Mouse (Mus musculus) lung, postnatal 36 days (tissue): ENCODE measurements around the gene Daglb.

Source experiments
- DNase-seq: peaks from one replicate; pipeline ENCODE4 v3.0.0; 2022; ENCODE audit warnings: mixed read lengths

Daglb gene

DNA sequence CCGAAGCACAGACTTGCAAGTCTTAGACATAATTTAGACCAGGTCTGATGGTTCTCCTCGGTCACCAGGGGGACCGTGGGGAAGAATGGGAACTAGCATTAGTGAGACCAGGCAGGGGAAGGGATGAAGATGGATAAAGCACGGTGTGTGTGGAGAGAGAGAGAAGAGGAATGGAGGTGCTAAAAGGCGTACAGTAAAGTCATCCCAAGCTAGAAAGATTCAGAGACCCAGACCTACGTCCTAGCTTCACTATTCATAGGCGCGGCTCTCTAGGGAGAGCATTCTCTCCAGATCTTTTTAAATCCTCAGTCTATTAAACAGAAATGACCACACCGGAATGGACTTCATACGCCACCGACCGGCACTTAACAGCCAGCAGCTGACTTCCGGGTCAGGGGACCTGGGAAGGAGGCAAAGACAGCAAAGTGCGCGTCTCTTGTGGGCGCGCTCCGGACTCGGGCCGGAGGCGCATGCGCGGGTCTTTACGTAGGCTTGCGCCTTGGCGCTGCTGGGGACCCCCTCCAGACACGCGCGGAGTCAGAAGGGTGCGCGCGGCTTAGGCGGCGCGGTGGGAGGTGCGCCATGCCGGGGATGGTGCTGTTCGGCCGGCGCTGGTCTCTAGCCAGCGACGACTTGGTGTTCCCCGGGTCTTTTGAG lies at the start of gene Daglb:
Gene Daglb, plus strand, starts transcription at position 485 of the 657 bp plus-strand sequence.
- DNase-seq = peak; percentile 93

GRCm38 (mm10) chr5:143421484-143421883 lies 42.9 kb upstream of the Daglb start:
- DNase-seq = no peak

- no peak for DNase-seq
Measured at GRCm38 (mm10) chr5:143422990-143423389, 41.4 kb upstream of the Daglb start.

DNA sequence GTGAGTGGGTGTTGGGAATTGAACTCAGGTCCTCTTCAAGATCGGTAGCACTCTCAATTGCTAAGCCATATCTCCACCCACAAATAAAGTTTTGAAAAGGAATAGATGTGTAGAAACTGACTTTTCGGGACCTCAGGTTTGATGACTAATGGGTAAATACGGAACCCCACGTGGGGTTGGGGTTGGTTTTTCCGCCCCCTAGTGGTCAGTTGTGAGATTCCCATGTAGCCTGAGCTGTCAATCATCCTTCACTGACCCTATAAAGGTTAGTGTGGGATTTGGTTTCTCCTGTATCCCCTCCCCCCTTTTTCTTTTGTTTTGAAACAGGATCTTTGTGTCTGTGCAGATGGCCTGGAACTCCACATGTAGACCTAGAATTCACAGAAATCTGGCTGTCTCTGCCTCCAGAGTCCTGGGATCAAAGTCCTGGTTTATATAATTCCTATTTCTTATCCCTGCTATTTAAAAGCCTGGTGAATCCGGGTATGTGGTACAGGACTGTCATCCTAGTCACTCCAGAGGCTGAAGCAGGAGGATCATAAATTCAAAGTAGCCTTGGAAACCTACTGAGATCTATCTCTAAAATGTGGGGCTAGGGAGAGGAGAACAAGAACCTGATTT lies 40.4 kb upstream of the Daglb start:
- DNase-seq = peak; percentile 80

- DNase-seq = peak; percentile 85
Measured at GRCm38 (mm10) chr5:143434421-143434820, 30.0 kb upstream of the Daglb start.

DNA sequence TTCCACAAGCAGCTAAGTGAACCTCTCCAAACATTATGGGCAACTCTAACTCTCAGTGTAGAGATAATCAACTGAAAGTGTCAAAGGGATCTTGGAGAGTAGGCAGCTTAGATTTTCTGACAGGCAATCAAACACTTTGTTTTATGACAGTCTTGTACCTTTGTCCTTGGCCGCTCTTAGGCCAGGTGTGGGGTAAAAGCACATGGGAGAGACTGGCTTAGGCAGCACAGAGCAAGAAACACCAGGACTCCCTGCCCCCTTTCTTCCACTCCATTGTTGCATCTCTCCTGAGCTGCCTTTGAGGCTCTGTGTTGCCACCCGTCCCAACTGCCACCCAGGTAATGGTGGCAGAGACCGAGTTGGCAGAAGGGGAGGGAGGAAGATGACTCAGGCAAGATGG lies 23.1 kb upstream of the Daglb start:
- no peak for DNase-seq

- DNase-seq = no peak
Measured at GRCm38 (mm10) chr5:143441753-143442152, 22.6 kb upstream of the Daglb start.

DNA sequence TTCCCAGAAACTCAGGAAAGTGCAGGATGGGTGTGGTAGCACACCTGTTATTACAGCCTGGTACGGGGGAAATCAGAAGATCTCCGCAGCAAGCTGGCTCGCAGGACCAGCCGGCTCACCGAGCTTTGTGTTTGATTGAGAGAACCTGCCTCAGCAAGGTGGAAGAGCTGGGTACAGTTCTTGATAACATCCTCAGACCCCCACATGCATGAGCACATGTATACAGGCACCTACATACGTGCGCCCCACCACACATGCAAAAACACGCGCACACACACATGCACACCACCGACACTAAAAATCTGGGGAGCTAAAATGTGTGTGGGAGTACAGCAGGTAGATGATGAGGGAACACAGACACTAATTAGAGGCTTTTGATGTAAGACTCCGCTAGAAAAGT lies 713 bp upstream of the Daglb start:
- no peak for DNase-seq

DNA sequence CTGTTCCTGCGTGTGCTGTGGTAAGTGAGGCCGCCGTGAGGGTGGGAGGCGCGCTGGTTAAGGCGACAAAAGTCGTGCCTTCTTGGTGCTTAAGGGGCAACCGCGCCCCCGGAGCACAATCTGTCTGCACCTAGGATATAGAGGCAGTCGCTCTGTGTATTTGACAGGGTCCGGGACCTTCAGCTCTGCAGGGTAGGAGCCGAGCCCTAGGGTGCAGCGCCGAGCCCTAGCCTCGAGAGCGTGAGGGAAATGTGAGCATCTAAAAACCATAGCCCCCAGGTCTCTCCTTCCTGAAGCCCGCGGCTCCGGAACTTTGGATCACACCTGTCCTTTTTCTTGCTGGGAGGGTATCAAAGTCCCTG lies 354 bp downstream of the Daglb start:
- no peak for DNase-seq

- no peak for DNase-seq
Measured at GRCm38 (mm10) chr5:143465156-143466085, 1.0 kb downstream of the Daglb start.

DNA sequence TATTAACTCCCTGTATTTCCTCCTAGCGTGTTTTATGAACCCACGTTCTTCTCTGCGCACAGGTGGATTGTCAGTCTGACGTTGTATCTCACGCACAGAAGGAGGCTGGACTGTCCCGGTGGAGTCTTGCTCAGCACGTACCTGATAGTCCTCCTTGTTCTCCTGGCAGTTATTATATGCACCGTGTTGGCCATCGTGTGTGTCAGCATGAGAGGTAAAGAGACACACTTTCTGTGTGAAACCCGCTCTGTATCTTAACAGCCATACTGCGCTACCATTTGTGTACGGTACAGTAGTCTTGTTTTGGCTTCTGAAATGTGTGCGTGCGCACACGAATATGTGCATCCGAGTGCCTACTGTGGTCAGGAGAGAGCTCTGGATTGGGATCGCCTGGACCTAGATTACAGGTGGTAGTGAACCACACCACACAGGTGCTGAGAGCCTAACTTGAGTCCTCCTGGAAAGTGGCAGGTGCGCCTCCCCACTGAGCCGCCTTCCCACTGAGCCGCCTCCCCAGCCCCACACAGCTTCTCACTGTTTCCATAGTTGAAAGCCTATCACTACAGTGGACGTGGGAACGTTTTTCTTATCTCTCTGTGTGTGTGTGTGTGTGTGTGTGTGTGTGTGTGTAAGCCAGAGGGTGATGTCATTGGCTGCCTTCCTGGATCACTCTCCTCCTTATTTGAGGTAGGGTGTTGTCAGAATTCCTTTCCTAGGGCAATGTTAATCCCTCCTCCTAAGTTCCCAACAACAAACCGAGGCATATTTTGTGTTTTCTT lies 2.7 kb downstream of the Daglb start:
- DNase-seq = no peak

- DNase-seq = no peak
Measured at GRCm38 (mm10) chr5:143467931-143468330, 3.5 kb downstream of the Daglb start.

GRCm38 (mm10) chr5:143469628-143470027 lies 5.2 kb downstream of the Daglb start:
- no peak for DNase-seq

- DNase-seq = peak; percentile 79
Measured at GRCm38 (mm10) chr5:143470421-143471164, 6.2 kb downstream of the Daglb start.

- no peak for DNase-seq
Measured at GRCm38 (mm10) chr5:143471165-143471546, 6.8 kb downstream of the Daglb start.

DNA sequence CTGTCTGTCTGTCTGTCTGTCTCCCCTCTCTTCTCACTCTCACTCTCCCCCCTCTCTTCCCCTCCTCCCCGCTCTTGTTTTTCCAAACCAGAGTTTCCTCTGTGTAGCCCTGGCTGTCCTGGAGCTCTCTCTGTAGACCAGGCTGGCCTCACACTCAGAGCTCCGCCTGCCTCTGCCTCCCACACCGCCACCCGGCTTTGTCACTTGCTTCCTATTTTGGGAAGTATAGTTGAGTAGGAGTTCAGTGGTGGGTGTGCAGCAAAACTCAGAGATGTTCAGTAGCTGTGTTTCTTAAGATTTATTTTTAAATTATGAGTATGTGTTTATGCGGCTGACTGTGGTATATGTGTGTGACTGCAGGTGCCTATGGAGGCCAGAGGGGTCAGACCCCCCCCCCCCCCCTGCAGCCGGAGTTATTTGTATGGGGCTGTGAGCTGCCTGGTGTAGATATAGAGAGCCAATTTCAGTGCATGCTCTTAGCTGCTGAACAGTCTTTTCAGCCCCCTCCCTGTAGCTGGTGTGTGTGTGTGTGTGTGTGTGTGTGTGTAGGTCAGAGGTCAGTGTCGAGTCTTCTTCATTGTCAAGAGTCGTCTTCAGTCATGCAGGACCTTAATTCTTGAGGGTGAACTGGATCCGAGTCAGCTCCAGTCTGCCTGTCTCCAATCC lies 7.7 kb downstream of the Daglb start:
- peak; percentile 35 for DNase-seq

DNA sequence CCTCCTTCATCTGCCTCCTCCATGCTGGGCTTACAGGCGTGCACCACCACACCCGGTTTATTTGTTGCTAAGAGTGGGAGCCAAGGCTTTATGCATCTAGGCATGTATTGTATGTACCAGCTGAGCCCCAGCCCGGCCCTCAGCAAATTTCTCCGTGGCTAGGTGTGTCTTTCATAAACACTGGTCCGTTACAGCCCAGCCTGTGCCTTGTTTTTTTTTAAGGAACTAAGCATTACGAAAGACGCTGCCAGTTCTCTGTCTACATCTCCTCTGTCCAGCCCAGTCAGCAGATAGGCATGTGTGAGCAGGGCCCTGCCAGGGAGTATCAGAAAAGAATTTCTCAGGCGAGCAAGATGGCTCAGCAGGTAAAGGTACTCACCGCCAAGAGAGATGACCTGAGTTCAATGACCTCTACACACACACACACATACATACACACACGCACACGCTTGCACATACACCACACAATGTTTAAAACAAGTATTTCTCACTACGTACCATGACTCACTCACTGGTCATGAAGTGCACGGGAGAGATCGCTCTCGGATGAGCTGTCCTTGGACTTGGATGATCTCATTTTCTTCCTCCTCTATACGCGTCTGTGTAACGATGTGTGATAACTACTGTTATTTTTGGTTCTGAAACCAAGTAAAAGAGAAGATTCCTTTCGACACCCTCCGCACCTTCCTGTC lies 10.9 kb downstream of the Daglb start:
- DNase-seq = peak; percentile 60

GRCm38 (mm10) chr5:143476013-143476412 lies 11.6 kb downstream of the Daglb start:
- DNase-seq = no peak

- no peak for DNase-seq
Measured at GRCm38 (mm10) chr5:143477901-143478300, 13.5 kb downstream of the Daglb start.

DNA sequence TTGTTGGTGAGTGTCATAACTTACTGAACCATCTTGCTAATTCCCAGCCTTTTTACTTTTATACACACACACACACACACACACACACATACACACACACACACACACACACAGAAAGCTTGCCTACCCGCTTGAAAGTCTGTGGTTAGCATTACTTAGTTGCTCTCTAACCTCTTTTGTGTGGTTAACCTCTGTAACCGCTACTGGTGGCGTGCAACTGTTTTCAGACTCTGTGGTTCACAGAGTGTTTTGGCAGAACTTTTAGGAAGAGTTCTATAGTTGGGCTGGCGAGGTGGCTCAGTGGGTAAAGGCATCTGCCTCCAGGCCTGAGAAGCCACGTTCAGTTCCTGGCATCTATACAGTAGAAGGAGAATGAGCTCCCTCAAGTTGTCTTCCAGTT lies 20.6 kb downstream of the Daglb start:
- no peak for DNase-seq

- no peak for DNase-seq
Measured at GRCm38 (mm10) chr5:143487193-143487592, 22.8 kb downstream of the Daglb start.
